Mouse (Mus musculus): Measurements from ENCODE around the gene 1700015F17Rik. TPM values are rescaled to one million over a fixed set of nuclear protein-coding genes. Genes with fewer than 3 reads are reported as not detected.

1700015F17Rik gene
- polyA plus RNA-seq (2012; rRNA removed), result 0.41 and 0.80 TPM in 2 replicates

DNA sequence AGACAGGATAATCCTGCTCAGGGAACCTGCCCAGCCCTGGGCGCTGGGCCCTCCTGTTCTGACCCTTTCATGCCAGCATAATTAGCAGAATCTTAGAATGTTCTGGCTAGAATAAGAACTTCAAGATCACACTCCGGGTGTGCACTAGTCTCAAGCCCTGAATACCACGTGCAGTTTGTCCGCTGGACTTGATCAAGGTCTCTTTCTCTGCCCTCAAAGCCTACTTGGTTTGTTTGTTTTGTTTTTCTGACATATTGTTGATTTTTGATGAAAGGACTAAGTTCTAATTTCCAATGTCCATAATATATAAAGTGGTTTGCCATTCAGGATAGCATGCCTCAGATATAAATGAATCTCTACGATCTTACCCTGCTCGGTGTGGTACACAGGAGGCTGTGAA is at the start of gene 1700015F17Rik:
Gene 1700015F17Rik, minus strand, starts transcription at position 101 of the 400 bp plus-strand sequence.
- DNase-seq (ENCODE audit: low read depth), result no peak

DNA sequence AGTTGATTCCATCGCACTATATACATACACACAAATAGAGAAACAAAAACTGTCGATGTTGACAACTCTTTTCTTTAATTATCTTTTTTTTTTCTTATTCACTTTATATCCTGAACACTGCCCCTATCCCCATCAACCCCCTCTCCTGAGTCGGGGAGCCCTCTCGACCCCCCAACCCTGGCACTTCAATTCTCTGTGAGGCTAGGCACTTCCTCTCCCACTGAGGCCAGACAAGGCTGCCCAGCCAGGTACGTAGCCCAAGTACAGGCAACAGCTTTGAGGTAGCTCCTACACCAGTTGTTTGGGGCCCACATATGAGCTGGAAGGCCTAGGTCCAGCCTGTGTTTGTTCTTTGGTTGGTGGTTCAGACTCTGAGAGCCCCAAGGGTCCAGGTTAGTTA is 36.5 kb upstream of the 1700015F17Rik start:
- no peak for DNase-seq (ENCODE audit: low read depth)

GRCm38 (mm10) chr5:5514196-5515076 is 35.5 kb upstream of the 1700015F17Rik start, which contains the start of gene Cldn12:
Gene Cldn12, minus strand, starts transcription at chr5:5514958.
- peak; percentile 70 for DNase-seq (ENCODE audit: low read depth)

GRCm38 (mm10) chr5:5511401-5511800 is 32.5 kb upstream of the 1700015F17Rik start:
- no peak for DNase-seq (ENCODE audit: low read depth)

GRCm38 (mm10) chr5:5510989-5511388 is 32.0 kb upstream of the 1700015F17Rik start:
- no peak for DNase-seq (ENCODE audit: low read depth)

DNA sequence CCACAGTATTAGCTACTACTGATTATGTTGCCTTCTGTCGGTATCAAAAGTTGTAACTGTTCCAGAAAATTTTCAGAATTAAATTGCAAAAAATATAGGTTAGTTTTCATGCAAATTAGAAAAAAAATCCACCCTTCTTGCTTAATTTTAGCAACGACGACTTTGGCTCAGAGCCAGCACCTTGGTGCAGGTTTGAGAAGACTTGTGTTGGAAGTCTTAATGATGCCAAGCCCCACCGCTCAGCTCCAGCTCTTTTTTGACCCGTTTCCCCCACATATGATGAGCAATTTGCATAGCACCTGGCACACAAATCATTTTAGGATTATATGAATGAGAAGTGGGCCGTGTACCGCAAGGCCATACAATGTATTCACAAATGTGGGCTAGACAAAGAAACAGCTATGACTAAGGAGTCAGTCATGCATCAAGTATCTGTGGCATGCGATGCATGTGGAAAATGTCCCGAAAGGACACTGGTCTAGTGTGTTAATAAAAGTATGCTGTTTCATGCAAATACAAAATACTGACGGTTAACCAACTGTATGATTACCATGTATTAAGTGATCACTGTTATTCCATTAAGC is 31.5 kb upstream of the 1700015F17Rik start:
- DNase-seq (ENCODE audit: low read depth), result no peak

- DNase-seq (ENCODE audit: low read depth), result no peak
Measured at GRCm38 (mm10) chr5:5508231-5508630, 29.3 kb upstream of the 1700015F17Rik start.

GRCm38 (mm10) chr5:5507701-5508225 is 28.8 kb upstream of the 1700015F17Rik start:
- DNase-seq (ENCODE audit: low read depth), result no peak

GRCm38 (mm10) chr5:5504456-5504855 is 25.5 kb upstream of the 1700015F17Rik start:
- DNase-seq (ENCODE audit: low read depth), result no peak

- peak; percentile 61 for DNase-seq (ENCODE audit: low read depth)
Measured at GRCm38 (mm10) chr5:5503381-5503780, 24.4 kb upstream of the 1700015F17Rik start.

DNA sequence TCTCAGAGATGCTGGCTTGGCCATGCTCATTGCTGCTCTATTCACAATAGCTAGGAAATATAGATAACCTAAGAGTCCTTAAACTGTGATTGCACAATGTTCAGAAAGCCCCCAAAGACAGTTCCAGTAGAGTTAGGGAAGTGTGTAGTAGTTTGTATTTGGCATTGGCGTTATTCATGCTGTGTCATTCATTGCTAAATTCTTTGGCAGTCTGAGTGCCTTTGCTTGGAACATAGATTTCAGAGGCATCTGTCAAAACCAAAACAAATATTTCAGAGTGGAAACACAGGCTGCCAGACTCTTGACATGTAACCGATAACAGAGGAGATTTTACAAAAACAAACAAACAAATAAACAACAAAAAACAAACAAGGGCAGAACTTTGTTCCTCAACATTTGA is 22.6 kb upstream of the 1700015F17Rik start:
- no peak for DNase-seq (ENCODE audit: low read depth)

GRCm38 (mm10) chr5:5496393-5496792 is 17.4 kb upstream of the 1700015F17Rik start:
- DNase-seq (ENCODE audit: low read depth), result no peak

DNA sequence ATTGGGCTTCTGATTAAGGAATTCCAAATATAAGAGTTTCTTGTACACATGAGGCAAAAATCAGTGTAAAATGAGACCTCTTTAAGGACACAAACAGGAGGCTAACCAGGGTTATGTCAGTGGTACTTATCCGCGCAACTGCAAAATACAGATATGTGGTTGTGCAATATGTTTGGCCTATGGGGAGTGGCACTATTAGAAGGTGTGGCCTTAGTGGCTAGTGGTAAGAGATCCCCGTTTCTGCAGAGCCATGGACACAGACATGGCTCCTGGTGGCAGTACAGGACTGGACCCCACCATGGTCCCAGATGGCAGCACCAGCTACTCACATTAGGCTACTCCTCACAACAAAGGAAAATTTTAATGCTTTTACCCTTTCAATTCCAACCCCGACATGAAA is 16.1 kb upstream of the 1700015F17Rik start:
- DNase-seq (ENCODE audit: low read depth), result no peak

GRCm38 (mm10) chr5:5494269-5495005 is 15.5 kb upstream of the 1700015F17Rik start:
- DNase-seq (ENCODE audit: low read depth), result no peak

DNA sequence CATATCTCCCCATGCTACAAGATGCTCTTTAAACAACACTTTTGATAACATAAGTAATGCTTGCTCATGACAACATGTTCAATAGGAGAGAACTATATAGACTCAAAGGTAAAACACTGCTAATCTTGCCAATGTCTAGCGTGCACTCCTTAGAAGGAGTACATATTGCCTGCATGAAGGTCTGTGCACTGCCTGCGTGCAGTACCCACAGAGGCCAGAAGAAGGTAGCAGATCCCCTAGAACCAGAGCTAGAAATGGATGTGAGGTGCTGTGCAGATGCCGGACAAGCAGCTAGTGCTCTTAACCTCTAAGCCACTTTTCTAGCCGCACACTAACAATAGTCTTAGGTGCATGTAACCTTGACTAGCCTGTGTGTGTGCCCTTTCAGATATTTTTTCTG is 13.2 kb upstream of the 1700015F17Rik start:
- no peak for DNase-seq (ENCODE audit: low read depth)

DNA sequence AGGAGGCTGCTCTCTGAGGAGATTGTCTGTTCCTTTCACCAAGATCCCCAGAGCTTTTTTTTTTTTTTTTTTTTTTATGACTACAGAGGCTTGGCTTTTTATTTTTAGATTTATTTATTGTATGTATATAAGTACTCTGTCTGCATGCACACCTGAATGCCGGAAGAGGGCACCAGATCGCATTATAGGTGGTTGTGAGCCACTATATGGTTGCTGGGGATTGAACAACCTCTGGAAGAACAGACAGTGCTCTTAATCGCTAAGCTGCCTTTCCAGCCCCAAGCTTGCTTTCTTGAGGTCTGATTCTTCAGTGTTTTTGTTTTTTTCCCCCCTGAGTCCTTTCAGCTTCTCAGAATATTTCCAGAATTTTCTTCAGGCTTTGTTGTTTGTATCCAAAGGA is 7.1 kb upstream of the 1700015F17Rik start:
- no peak for DNase-seq (ENCODE audit: low read depth)

DNA sequence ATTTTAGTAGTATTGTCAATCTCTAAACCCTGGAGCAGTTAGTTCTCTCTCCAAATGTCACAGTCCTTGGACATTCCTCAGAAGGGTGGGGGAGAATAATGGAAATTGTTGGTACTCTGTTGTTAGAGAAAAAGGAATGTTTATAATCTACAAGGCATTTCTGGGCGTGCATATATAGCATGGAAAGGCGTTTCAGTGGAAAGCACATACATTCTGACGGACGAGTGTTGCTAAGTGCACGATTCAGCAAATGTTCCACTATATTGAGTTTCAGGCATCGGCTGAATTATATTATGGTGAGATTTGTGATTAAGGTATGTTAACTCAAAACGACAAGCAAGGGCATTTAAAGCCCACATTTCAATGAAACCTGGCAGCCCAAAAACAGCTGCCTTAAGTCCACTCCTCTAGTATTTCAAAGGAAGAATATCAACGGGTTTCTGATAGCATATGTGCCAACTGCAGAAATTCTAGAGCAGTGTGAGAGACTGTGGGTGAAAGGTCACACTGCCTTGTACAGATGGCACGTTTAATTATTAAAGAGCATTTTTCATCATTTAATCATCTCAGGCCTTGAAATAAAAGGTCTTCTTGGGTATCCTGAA is 4.4 kb upstream of the 1700015F17Rik start:
- no peak for DNase-seq (ENCODE audit: low read depth)

DNA sequence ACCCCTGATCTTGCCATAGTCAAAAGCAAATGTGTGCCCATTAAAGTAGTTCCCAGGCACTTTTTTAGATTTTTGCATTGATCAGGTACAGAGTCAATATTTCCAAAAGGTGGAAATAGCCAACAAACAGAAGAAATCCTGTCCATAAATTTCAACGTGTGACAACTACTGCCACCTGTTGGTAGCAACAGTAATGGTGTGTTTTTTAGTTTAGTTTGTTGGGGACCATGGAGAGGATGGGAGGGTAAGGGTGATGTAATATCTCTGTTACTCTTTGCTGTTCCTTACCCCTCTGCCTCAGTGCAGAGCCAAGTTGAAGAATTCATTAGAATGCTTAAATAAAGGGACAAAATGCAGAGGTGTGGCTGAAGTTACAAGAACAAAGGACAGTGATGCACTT is 2.7 kb upstream of the 1700015F17Rik start:
- DNase-seq (ENCODE audit: low read depth), result no peak

DNA sequence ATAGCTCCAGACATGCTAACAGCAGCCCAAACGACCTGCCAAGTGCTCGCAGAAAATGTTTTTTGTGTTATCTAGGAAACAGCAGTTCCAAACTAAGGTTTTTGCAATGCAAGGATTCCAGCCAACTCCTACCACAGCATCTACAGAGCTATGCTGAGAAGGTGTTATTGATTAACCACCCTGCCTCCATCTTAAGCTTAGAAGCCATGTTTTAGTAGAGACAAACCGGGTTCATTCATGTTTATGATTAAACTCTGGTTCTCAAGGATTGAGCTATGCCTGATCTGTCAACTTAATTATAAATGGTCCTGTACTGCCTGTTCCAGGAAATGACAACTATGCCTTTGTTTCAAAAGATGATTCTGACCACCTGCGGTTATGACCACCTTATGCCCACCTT is 2.8 kb downstream of the 1700015F17Rik start:
- DNase-seq (ENCODE audit: low read depth), result no peak

DNA sequence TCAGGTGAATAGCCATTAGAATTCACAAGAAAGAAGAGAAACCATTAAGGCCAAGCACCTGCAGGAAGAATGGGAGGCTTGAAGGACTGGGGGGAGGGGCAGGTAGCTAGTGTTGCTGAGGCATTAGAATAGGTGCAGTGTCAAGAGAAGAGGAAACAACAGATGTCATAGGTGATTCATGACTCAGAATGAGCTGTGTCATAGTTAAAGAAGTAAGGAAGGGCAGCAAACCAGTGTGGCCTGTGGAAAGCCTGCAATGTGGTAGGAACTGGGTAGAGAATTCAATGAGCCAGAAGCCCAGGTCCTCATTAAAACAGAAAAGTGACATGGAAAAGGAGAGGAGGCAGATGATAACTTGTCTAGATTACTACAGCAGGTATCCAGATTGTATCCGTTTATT is 13.7 kb downstream of the 1700015F17Rik start:
- no peak for DNase-seq (ENCODE audit: low read depth)

- no peak for DNase-seq (ENCODE audit: low read depth)
Measured at GRCm38 (mm10) chr5:5431746-5432438, 47.1 kb downstream of the 1700015F17Rik start.

Measured in gonadal fat pad, adult 2 months (tissue).